Mouse (Mus musculus): ENCODE results near the gene Tff1. TPM values are rescaled to one million over a fixed set of nuclear protein-coding genes. Genes with fewer than 3 reads are reported as not detected.

The Tff1 gene
- polyA plus RNA-seq, 1 experiment from 2014 or later, result not detected

DNA sequence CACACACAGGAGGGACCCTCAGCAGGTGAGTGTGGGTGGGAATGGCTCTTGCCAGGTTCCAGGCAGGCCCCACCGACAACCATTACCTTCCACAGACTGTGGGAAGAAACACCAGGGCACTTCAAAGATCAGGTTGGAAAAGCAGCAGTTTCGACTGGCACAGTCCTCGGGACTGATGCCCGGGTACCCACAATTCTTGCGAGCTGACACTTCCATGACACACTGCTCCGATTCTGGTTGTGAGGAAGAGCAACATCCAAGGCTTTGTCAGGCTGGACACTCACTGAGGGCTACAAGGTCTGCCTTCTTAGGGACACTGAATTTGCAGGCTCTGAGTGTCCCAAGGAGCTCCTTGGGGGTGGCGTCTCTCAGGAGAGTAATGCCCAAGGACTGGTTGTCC, 23.0 kb downstream of the Tff1 start:
- Histone ChIP-seq H3K4me2 (ENCODE audit: low read length) (no peak overlapping the region), H3K9ac (ENCODE audit: low read depth, low read length) (no peak overlapping the region), H3K36me3 (ENCODE audit: control insufficient read depth, insufficient read depth, low read length) (no peaks in the 10 kb centered on the region), H3K27me3 (replicated peaks; ENCODE audit: control insufficient read depth, insufficient read depth, low read length) (no peaks in the 10 kb centered on the region), H3K4me1 (ENCODE audit: control insufficient read depth, insufficient read depth, low read depth, low read length) (no peaks in the 10 kb centered on the region), H3K9me3 (ENCODE audit: control insufficient read depth, low read length) (no peaks in the 10 kb centered on the region), H3K27ac (ENCODE audit: low read depth, low read length) (no peak overlapping the region), H3K4me3 (ENCODE audit: low read length) (no peak overlapping the region)
- WGBS, result 94% methylated on average over 7 of the region's 7 CpGs
- ATAC-seq, result no peak

DNA sequence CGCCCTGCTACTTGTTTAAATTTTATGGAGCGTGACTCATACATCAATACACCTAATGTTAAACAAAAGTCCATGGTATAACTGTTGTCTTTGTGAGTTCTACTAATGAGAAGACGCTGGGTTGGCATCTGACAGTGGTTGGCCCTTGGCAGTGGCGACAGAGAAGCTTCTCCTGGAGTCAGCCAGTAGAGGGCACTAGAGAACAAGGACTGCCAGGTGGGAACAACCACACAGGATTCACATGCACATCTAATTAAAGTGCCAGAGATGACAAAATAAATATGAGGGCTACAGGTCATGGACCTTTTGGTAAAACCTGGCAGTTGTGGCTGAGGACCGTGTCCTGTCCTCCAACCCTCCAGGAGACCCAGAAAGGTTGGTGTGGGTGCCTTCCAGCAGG, 26.7 kb downstream of the Tff1 start:
- Histone ChIP-seq H3K4me3 (ENCODE audit: low read length) (no peak overlapping the region), H3K9me3 (ENCODE audit: control insufficient read depth, low read length) (no peaks in the 10 kb centered on the region), H3K9ac (ENCODE audit: low read depth, low read length) (no peak overlapping the region), H3K27ac (ENCODE audit: low read depth, low read length) (no peak overlapping the region), H3K36me3 (ENCODE audit: control insufficient read depth, insufficient read depth, low read length) (no peaks in the 10 kb centered on the region), H3K4me1 (ENCODE audit: control insufficient read depth, insufficient read depth, low read depth, low read length) (no peaks in the 10 kb centered on the region), H3K27me3 (replicated peaks; ENCODE audit: control insufficient read depth, insufficient read depth, low read length) (no peaks in the 10 kb centered on the region), H3K4me2 (ENCODE audit: low read length) (no peak overlapping the region)
- 23% methylated on average over 5 of the region's 5 CpGs for WGBS
- ATAC-seq, result 0 out of 2 replicates have a peak, but pooled peaks have one; percentile 14

DNA sequence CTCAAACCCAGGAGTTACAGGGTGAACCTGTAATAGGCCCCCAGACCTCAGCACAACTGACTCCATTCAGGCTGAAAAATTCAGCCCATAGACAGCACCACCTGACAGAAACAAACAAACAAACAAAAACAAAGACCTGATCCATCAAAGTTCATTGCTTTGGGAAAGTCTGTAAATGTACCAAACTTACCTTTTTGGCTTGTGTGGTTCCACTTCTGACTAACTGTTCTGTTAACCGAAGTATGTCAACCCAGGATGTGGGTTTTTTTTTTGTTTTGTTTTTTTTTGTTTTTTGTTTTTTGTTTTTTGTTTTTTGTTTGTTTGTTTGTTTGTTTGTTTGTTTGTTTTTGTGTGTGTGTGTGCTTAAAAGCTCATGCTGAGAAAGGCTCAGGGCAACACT, 28.3 kb downstream of the Tff1 start:
- no peaks in the 10 kb centered on the region for H3K4me1 ChIP-seq (ENCODE audit: control insufficient read depth, insufficient read depth, low read depth, low read length)
- H3K27ac ChIP-seq (ENCODE audit: low read depth, low read length), result no peak overlapping the region
- no peak overlapping the region for H3K4me2 ChIP-seq (ENCODE audit: low read length)
- H3K36me3 ChIP-seq (ENCODE audit: control insufficient read depth, insufficient read depth, low read length), result no peaks in the 10 kb centered on the region
- no peak overlapping the region for H3K4me3 ChIP-seq (ENCODE audit: low read length)
- no peak overlapping the region for H3K9ac ChIP-seq (ENCODE audit: low read depth, low read length)
- WGBS, result 93% methylated on average over 1 of the region's 1 CpGs
- no peaks in the 10 kb centered on the region for H3K27me3 ChIP-seq (replicated peaks; ENCODE audit: control insufficient read depth, insufficient read depth, low read length)
- no peaks in the 10 kb centered on the region for H3K9me3 ChIP-seq (ENCODE audit: control insufficient read depth, low read length)
- ATAC-seq, result no peak

DNA sequence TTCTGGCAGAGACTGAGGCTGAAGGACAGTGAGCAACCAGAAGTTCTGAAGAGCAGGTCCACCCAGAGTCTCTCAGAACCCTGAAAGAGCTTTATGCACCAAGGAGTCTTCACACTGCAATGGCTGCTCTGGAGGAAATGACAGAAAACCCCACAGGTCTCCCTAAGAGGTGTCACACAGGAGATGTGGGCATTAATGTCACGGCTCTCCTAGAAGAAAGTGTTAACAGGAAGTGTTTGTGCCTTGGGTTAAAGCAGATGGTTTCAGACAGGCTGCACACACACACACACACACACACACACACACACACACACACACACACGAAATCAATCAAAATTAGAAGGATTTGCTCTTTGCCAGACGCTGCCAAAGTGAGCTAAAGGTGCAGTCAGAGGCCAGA, 28.8 kb downstream of the Tff1 start:
- Histone ChIP-seq H3K27ac (ENCODE audit: low read depth, low read length) (no peak overlapping the region), H3K9me3 (ENCODE audit: control insufficient read depth, low read length) (no peaks in the 10 kb centered on the region)

DNA sequence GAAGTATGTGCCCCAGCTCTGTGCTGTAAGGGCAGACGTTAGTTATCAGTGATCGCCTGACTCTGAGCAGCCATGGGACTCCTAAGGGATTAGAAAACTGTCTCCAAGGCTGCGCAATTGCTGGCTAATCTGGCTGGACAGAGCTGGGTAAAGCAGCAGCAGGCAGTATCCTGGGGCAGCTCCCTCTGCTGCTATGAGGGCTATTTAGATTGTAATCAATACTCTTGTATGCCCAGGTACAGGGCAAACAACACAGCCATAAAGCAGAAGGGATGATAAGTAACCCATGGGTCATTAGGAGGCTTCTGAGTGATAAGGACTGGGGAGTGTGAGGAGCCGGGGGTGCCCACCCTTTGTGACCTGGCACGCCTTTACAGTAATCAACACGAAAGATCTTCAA, 30.2 kb downstream of the Tff1 start:
- no peak overlapping the region for H3K4me3 ChIP-seq (ENCODE audit: low read length)
- H3K9ac ChIP-seq (ENCODE audit: low read depth, low read length), result no peak overlapping the region
- WGBS, result 82% methylated on average over 6 of the region's 6 CpGs
- H3K36me3 ChIP-seq (ENCODE audit: control insufficient read depth, insufficient read depth, low read length), result no peaks in the 10 kb centered on the region
- H3K9me3 ChIP-seq (ENCODE audit: control insufficient read depth, low read length), result no peaks in the 10 kb centered on the region
- H3K4me2 ChIP-seq (ENCODE audit: low read length), result no peak overlapping the region
- no peak for ATAC-seq
- no peaks in the 10 kb centered on the region for H3K27me3 ChIP-seq (replicated peaks; ENCODE audit: control insufficient read depth, insufficient read depth, low read length)
- no peaks in the 10 kb centered on the region for H3K4me1 ChIP-seq (ENCODE audit: control insufficient read depth, insufficient read depth, low read depth, low read length)
- H3K27ac ChIP-seq (ENCODE audit: low read depth, low read length), result no peak overlapping the region

More for the DNA sequence above, 28.8 kb downstream of the Tff1 start:
- Histone ChIP-seq H3K4me2 (ENCODE audit: low read length) (no peak overlapping the region), H3K9ac (ENCODE audit: low read depth, low read length) (no peak overlapping the region), H3K27me3 (replicated peaks; ENCODE audit: control insufficient read depth, insufficient read depth, low read length) (no peaks in the 10 kb centered on the region), H3K4me1 (ENCODE audit: control insufficient read depth, insufficient read depth, low read depth, low read length) (no peaks in the 10 kb centered on the region), H3K36me3 (ENCODE audit: control insufficient read depth, insufficient read depth, low read length) (no peaks in the 10 kb centered on the region), H3K4me3 (ENCODE audit: low read length) (no peak overlapping the region)
- ATAC-seq, result no peak
- WGBS, result 73% methylated on average over 3 of the region's 3 CpGs

DNA sequence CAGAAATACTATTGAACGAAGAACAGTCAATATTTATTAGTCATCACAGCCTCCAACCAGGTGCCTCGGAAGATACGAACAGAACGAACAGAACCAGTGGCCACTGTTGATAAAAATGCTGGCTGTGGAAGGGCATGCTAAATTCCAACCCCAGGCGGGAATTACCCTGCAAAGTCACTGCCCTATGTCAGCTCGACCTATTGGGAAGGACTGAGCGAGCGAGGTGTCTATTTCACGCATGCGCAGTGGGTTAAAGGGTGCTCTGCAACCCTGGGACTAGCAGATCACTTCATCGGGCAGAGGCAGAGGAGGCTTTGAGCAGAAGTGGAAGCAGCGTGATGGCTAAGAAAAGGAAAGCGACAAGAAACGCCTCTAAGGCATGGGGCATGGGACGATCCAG, 31.3 kb downstream of the Tff1 start:
- no peak overlapping the region for H3K4me2 ChIP-seq (ENCODE audit: low read length)
- no peaks in the 10 kb centered on the region for H3K4me1 ChIP-seq (ENCODE audit: control insufficient read depth, insufficient read depth, low read depth, low read length)
- H3K27ac ChIP-seq (ENCODE audit: low read depth, low read length), result no peak overlapping the region
- no peaks in the 10 kb centered on the region for H3K36me3 ChIP-seq (ENCODE audit: control insufficient read depth, insufficient read depth, low read length)
- H3K9me3 ChIP-seq (ENCODE audit: control insufficient read depth, low read length), result no peaks in the 10 kb centered on the region
- H3K27me3 ChIP-seq (replicated peaks; ENCODE audit: control insufficient read depth, insufficient read depth, low read length), result no peaks in the 10 kb centered on the region
- H3K4me3 ChIP-seq (ENCODE audit: low read length), result no peak overlapping the region
- H3K9ac ChIP-seq (ENCODE audit: low read depth, low read length), result no peak overlapping the region
- ATAC-seq, result no peak
- 82% methylated on average over 15 of the region's 15 CpGs for WGBS

DNA sequence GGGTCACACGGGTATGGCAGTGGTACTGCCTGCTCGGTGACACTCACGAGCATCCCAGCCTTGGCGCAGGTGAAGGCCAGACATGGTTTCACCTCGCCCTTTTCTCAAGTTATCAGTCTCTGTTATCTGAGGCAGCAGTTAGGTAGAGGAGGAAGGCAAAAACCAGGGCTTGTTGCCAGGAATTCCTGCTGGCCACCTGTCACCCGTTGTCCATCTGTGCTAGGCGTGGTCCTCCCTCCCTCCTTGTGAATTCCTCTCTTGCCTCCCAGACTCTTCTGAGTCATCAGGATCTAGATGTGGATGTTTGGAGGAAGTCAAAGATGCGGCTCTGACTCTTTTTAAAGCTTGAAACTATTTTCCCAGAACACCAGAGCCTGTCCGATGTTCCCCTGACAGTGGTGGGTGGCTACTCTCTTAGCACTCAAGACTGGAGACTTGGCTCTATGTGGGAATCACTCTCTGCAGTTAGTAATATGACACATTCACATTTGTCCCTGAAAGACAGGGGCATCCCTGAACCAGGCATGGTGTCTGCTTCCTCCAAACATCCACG, 33.7 kb downstream of the Tff1 start:
- no peak for ATAC-seq

DNA sequence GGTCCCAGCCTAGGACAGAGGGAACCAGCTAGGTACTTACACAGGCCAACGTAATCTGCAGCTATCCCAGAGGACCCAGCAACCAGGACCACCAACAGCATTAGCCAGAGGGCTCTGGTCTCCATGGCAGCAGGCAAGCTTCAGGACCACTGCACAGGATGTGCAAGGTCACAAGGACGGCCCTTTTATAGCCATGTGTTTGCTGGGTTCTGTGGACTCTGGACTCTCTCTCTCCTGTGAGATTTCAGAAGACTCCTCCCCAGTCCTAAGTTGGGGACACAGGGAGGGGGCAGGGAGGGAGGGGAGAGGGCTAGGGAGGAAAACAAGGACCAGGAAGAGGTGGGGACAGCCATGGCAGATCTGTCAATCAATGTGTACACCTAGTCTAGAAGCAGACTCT, 35.6 kb downstream of the Tff1 start, which contains the start of gene Tff3:
Tff3 (minus strand) TSS at position 195 of the 400 bp plus-strand sequence.
- ATAC-seq, result no peak
- Histone ChIP-seq H3K4me2 (ENCODE audit: low read length) (no peak within 1 kb of the TSS), H3K36me3 (ENCODE audit: control insufficient read depth, insufficient read depth, low read length) (no peaks in the 10 kb centered on the region)

More for the DNA sequence above, 33.7 kb downstream of the Tff1 start:
- 83% methylated on average over 10 of the region's 10 CpGs for WGBS
- no peak overlapping the region for H3K4me2 ChIP-seq (ENCODE audit: low read length)
- H3K27me3 ChIP-seq (replicated peaks; ENCODE audit: control insufficient read depth, insufficient read depth, low read length), result no peaks in the 10 kb centered on the region
- H3K9me3 ChIP-seq (ENCODE audit: control insufficient read depth, low read length), result no peaks in the 10 kb centered on the region
- no peaks in the 10 kb centered on the region for H3K4me1 ChIP-seq (ENCODE audit: control insufficient read depth, insufficient read depth, low read depth, low read length)
- H3K27ac ChIP-seq (ENCODE audit: low read depth, low read length), result no peak overlapping the region
- no peaks in the 10 kb centered on the region for H3K36me3 ChIP-seq (ENCODE audit: control insufficient read depth, insufficient read depth, low read length)
- H3K9ac ChIP-seq (ENCODE audit: low read depth, low read length), result no peak overlapping the region
- H3K4me3 ChIP-seq (ENCODE audit: low read length), result no peak overlapping the region

DNA sequence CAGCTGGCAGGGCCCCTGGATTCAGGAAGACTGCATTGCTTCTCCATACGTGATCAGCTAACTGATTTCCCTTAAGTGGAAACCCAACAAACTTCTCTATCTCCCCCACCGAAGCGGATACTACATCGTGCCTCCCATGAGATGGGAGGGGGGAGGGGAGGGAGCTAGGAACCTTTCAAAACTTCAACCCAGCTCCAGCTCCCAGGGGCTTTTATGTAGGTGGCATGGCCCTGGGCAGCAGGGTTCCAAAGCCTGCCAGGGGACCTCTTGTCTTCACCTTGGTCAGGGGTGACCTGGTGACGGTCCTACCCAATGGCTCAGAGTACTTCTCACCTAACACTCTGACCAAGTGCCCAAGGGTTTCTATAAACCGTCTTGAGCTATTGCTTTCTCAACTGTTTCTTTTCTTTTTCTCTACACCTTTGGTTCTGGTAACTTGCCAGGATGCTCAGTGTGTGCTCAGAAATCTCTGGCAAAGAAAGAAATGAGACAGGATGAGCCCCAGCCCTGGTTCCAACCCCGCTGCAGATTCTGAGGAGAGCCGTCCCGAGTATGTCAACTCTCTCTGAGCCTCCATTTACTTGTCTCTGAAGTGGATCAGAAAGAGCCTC, 36.3 kb downstream of the Tff1 start:
- ATAC-seq, result no peak

More for the DNA sequence above, 35.6 kb downstream of the Tff1 start, which contains the start of gene Tff3:
- H3K9me3 ChIP-seq (ENCODE audit: control insufficient read depth, low read length), result no peaks in the 10 kb centered on the region
- H3K27me3 ChIP-seq (replicated peaks; ENCODE audit: control insufficient read depth, insufficient read depth, low read length), result no peaks in the 10 kb centered on the region
- no peak within 1 kb of the TSS for H3K4me3 ChIP-seq (ENCODE audit: low read length)
- WGBS, result 15% methylated on average over 2 of the region's 2 CpGs
- no peak within 1 kb of the TSS for H3K27ac ChIP-seq (ENCODE audit: low read depth, low read length)
- no peaks in the 10 kb centered on the region for H3K4me1 ChIP-seq (ENCODE audit: control insufficient read depth, insufficient read depth, low read depth, low read length)
- no peak within 1 kb of the TSS for H3K9ac ChIP-seq (ENCODE audit: low read depth, low read length)

More for the DNA sequence above, 36.3 kb downstream of the Tff1 start:
- Histone ChIP-seq H3K9ac (ENCODE audit: low read depth, low read length) (no peak overlapping the region), H3K36me3 (ENCODE audit: control insufficient read depth, insufficient read depth, low read length) (no peaks in the 10 kb centered on the region), H3K4me1 (ENCODE audit: control insufficient read depth, insufficient read depth, low read depth, low read length) (no peaks in the 10 kb centered on the region), H3K4me2 (ENCODE audit: low read length) (no peak overlapping the region), H3K27ac (ENCODE audit: low read depth, low read length) (no peak overlapping the region), H3K9me3 (ENCODE audit: control insufficient read depth, low read length) (no peaks in the 10 kb centered on the region), H3K27me3 (replicated peaks; ENCODE audit: control insufficient read depth, insufficient read depth, low read length) (no peaks in the 10 kb centered on the region), H3K4me3 (ENCODE audit: low read length) (no peak overlapping the region)
- 83% methylated on average over 9 of the region's 9 CpGs for WGBS

Data from hindbrain, embryonic 16.5 days (tissue).